Mouse (Mus musculus): ENCODE data around the gene Slc2a10.

GRCm38 (mm10) chr2:165559506-165560235 is 56.1 kb downstream of the Slc2a10 start:
- TF ChIP-seq CTCF (IDR thresholded peaks at IDR 0.05; ENCODE audit: borderline replicate concordance, control insufficient read depth, extremely low read depth, insufficient read depth, low read length, poor library complexity) (no peak), POLR2A (IDR thresholded peaks at IDR 0.05; ENCODE audit: control insufficient read depth, extremely low read depth, insufficient read depth, low read length, poor library complexity) (no peak)

Data from thymus, adult 2 months (tissue).